Mouse (Mus musculus): ENCODE results near the gene Dner. TPM values are rescaled to one million over a fixed set of nuclear protein-coding genes. Genes with fewer than 3 reads are reported as not detected.

Dner gene
- polyA plus RNA-seq, 1 experiment from 2014 or later = 28.5 TPM

- Histone ChIP-seq H3K9me3 (ENCODE audit: control insufficient read depth, low read length) (no peaks in the 10 kb centered on the region), H3K36me3 (ENCODE audit: control insufficient read depth, insufficient read depth, low read length) (no peaks in the 10 kb centered on the region), H3K4me1 (replicated peaks; ENCODE audit: control insufficient read depth, insufficient read depth, low read length) (peaks cover 6% of the 10 kb centered on the region), H3K27me3 (ENCODE audit: control insufficient read depth, insufficient read depth, low read length) (no peaks in the 10 kb centered on the region), H3K4me3 (ENCODE audit: low read depth, low read length) (no peak overlapping the region), H3K4me2 (ENCODE audit: low read depth, low read length, severe bottlenecking) (no peak overlapping the region), H3K9ac (ENCODE audit: low read length) (no peak overlapping the region), H3K27ac (ENCODE audit: low read depth, low read length) (no peak overlapping the region)
- DNase-seq (ENCODE audit: low spot score) (no peak), ATAC-seq (replicated peaks; ENCODE audit: low FRiP score) (no peak)
- WGBS = 73% methylated on average over 9 of the region's 9 CpGs
Measured at GRCm38 (mm10) chr1:84590534-84590933, 105.5 kb downstream of the Dner start.

- no peak overlapping the region for H3K27ac ChIP-seq (ENCODE audit: low read depth, low read length)
- WGBS = 11% methylated on average over 6 of the region's 6 CpGs
- no peaks in the 10 kb centered on the region for H3K27me3 ChIP-seq (ENCODE audit: control insufficient read depth, insufficient read depth, low read length)
- no peak overlapping the region for H3K4me3 ChIP-seq (ENCODE audit: low read depth, low read length)
- ATAC-seq (replicated peaks; ENCODE audit: low FRiP score) (peak; percentile 80), DNase-seq (ENCODE audit: low spot score) (peak; percentile 64)
- no peaks in the 10 kb centered on the region for H3K9me3 ChIP-seq (ENCODE audit: control insufficient read depth, low read length)
- H3K4me1 ChIP-seq (replicated peaks; ENCODE audit: control insufficient read depth, insufficient read depth, low read length) = peaks cover 6% of the 10 kb centered on the region
- peak overlapping the region; percentile 28; the same call in 1 of the 2 replicates for H3K4me2 ChIP-seq (ENCODE audit: low read depth, low read length, severe bottlenecking)
- H3K36me3 ChIP-seq (ENCODE audit: control insufficient read depth, insufficient read depth, low read length) = no peaks in the 10 kb centered on the region
- no peak overlapping the region for H3K9ac ChIP-seq (ENCODE audit: low read length)
Measured at GRCm38 (mm10) chr1:84585434-84585833, 110.6 kb downstream of the Dner start.

GRCm38 (mm10) chr1:84581812-84582211 lies 114.2 kb downstream of the Dner start:
- WGBS = 53% methylated on average over 2 of the region's 2 CpGs
- DNase-seq (ENCODE audit: low spot score) = peak; percentile 72
- no peaks in the 10 kb centered on the region for H3K27me3 ChIP-seq (ENCODE audit: control insufficient read depth, insufficient read depth, low read length)
- ATAC-seq (replicated peaks; ENCODE audit: low FRiP score) = peak; percentile 40; the same call in 1 of the 2 replicates
- H3K4me1 ChIP-seq (replicated peaks; ENCODE audit: control insufficient read depth, insufficient read depth, low read length) = peaks cover 4% of the 10 kb centered on the region; the same call in 1 of the 2 replicates
- no peak overlapping the region for H3K4me3 ChIP-seq (ENCODE audit: low read depth, low read length)
- no peaks in the 10 kb centered on the region for H3K9me3 ChIP-seq (ENCODE audit: control insufficient read depth, low read length)
- no peaks in the 10 kb centered on the region for H3K36me3 ChIP-seq (ENCODE audit: control insufficient read depth, insufficient read depth, low read length)
- H3K4me2 ChIP-seq (ENCODE audit: low read depth, low read length, severe bottlenecking) = no peak overlapping the region
- H3K9ac ChIP-seq (ENCODE audit: low read length) = no peak overlapping the region
- H3K27ac ChIP-seq (ENCODE audit: low read depth, low read length) = no peak overlapping the region

- Histone ChIP-seq H3K27ac (ENCODE audit: low read depth, low read length) (no peak overlapping the region), H3K4me2 (ENCODE audit: low read depth, low read length, severe bottlenecking) (no peak overlapping the region), H3K36me3 (ENCODE audit: control insufficient read depth, insufficient read depth, low read length) (no peaks in the 10 kb centered on the region), H3K27me3 (ENCODE audit: control insufficient read depth, insufficient read depth, low read length) (no peaks in the 10 kb centered on the region), H3K4me1 (replicated peaks; ENCODE audit: control insufficient read depth, insufficient read depth, low read length) (no peaks in the 10 kb centered on the region), H3K9me3 (ENCODE audit: control insufficient read depth, low read length) (no peaks in the 10 kb centered on the region), H3K9ac (ENCODE audit: low read length) (no peak overlapping the region), H3K4me3 (ENCODE audit: low read depth, low read length) (no peak overlapping the region)
- ATAC-seq (replicated peaks; ENCODE audit: low FRiP score) = no peak
- no peak for DNase-seq (ENCODE audit: low spot score)
- 86% methylated on average over 8 of the region's 8 CpGs for WGBS
Measured at GRCm38 (mm10) chr1:84561841-84562240, 134.2 kb downstream of the Dner start.

- Histone ChIP-seq H3K4me1 (replicated peaks; ENCODE audit: control insufficient read depth, insufficient read depth, low read length) (no peaks in the 10 kb centered on the region), H3K27ac (ENCODE audit: low read depth, low read length) (no peak overlapping the region), H3K4me3 (ENCODE audit: low read depth, low read length) (no peak overlapping the region), H3K9me3 (ENCODE audit: control insufficient read depth, low read length) (no peaks in the 10 kb centered on the region), H3K27me3 (ENCODE audit: control insufficient read depth, insufficient read depth, low read length) (no peaks in the 10 kb centered on the region), H3K9ac (ENCODE audit: low read length) (no peak overlapping the region), H3K4me2 (ENCODE audit: low read depth, low read length, severe bottlenecking) (no peak overlapping the region), H3K36me3 (ENCODE audit: control insufficient read depth, insufficient read depth, low read length) (no peaks in the 10 kb centered on the region)
- DNase-seq (ENCODE audit: low spot score) (no peak), ATAC-seq (replicated peaks; ENCODE audit: low FRiP score) (no peak)
- WGBS = 85% methylated on average over 4 of the region's 4 CpGs
Measured at GRCm38 (mm10) chr1:84561387-84561786, 134.6 kb downstream of the Dner start.

- no peaks in the 10 kb centered on the region for H3K4me1 ChIP-seq (replicated peaks; ENCODE audit: control insufficient read depth, insufficient read depth, low read length)
- DNase-seq (ENCODE audit: low spot score) = no peak
- no peak overlapping the region for H3K4me3 ChIP-seq (ENCODE audit: low read depth, low read length)
- no peaks in the 10 kb centered on the region for H3K27me3 ChIP-seq (ENCODE audit: control insufficient read depth, insufficient read depth, low read length)
- no peaks in the 10 kb centered on the region for H3K9me3 ChIP-seq (ENCODE audit: control insufficient read depth, low read length)
- WGBS = 67% methylated on average over 8 of the region's 8 CpGs
- no peak overlapping the region for H3K9ac ChIP-seq (ENCODE audit: low read length)
- H3K36me3 ChIP-seq (ENCODE audit: control insufficient read depth, insufficient read depth, low read length) = no peaks in the 10 kb centered on the region
- H3K27ac ChIP-seq (ENCODE audit: low read depth, low read length) = no peak overlapping the region
- H3K4me2 ChIP-seq (ENCODE audit: low read depth, low read length, severe bottlenecking) = no peak overlapping the region
- peak; percentile 33; the same call in 1 of the 2 replicates for ATAC-seq (replicated peaks; ENCODE audit: low FRiP score)
Measured at GRCm38 (mm10) chr1:84556546-84557511, 139.2 kb downstream of the Dner start.

- ATAC-seq (replicated peaks; ENCODE audit: low FRiP score) = no peak
- Histone ChIP-seq H3K4me3 (ENCODE audit: low read depth, low read length) (no peak overlapping the region), H3K36me3 (ENCODE audit: control insufficient read depth, insufficient read depth, low read length) (no peaks in the 10 kb centered on the region), H3K27me3 (ENCODE audit: control insufficient read depth, insufficient read depth, low read length) (no peaks in the 10 kb centered on the region), H3K9ac (ENCODE audit: low read length) (no peak overlapping the region), H3K4me1 (replicated peaks; ENCODE audit: control insufficient read depth, insufficient read depth, low read length) (peaks cover 5% of the 10 kb centered on the region), H3K4me2 (ENCODE audit: low read depth, low read length, severe bottlenecking) (no peak overlapping the region), H3K27ac (ENCODE audit: low read depth, low read length) (no peak overlapping the region), H3K9me3 (ENCODE audit: control insufficient read depth, low read length) (no peaks in the 10 kb centered on the region)
- WGBS = 92% methylated on average over 3 of the region's 3 CpGs
- DNase-seq (ENCODE audit: low spot score) = no peak
Measured at GRCm38 (mm10) chr1:84552005-84552404, 144.0 kb downstream of the Dner start.

- 27% methylated on average over 2 of the region's 2 CpGs for WGBS
- H3K27me3 ChIP-seq (ENCODE audit: control insufficient read depth, insufficient read depth, low read length) = no peaks in the 10 kb centered on the region
- DNase-seq (ENCODE audit: low spot score) = no peak
- H3K9ac ChIP-seq (ENCODE audit: low read length) = no peak overlapping the region
- H3K27ac ChIP-seq (ENCODE audit: low read depth, low read length) = 0 out of 2 replicates have a peak overlapping the region, but pooled peaks have one; percentile 12
- ATAC-seq (replicated peaks; ENCODE audit: low FRiP score) = peak; percentile 11; the same call in 1 of the 2 replicates
- no peak overlapping the region for H3K4me2 ChIP-seq (ENCODE audit: low read depth, low read length, severe bottlenecking)
- H3K9me3 ChIP-seq (ENCODE audit: control insufficient read depth, low read length) = no peaks in the 10 kb centered on the region
- no peak overlapping the region for H3K4me3 ChIP-seq (ENCODE audit: low read depth, low read length)
- no peaks in the 10 kb centered on the region for H3K36me3 ChIP-seq (ENCODE audit: control insufficient read depth, insufficient read depth, low read length)
- peaks cover 5% of the 10 kb centered on the region for H3K4me1 ChIP-seq (replicated peaks; ENCODE audit: control insufficient read depth, insufficient read depth, low read length)
Measured at GRCm38 (mm10) chr1:84550065-84550368, 146.0 kb downstream of the Dner start.

Data from forebrain, embryonic 11.5 days (tissue).